Mouse (Mus musculus) frontal cortex, postnatal 36 days (tissue): ENCODE measurements around the gene Dennd1a.
"Not testable (repeated sequence)": the region's sequence is repeated elsewhere in the genome, so short reads cannot be mapped to it uniquely, and the experiment has no call there.

Experiments
- DNase-seq, 2 experiments: peaks; one replicate each; pipeline ENCODE4 v3.0.0; 2022; ENCODE audit warnings: low spot score in 2 of 2

Dennd1a gene

GRCm38 (mm10) chr2:37969713-37970485 is 317.3 kb downstream of the Dennd1a start:
- DNase-seq, result no peak

DNA sequence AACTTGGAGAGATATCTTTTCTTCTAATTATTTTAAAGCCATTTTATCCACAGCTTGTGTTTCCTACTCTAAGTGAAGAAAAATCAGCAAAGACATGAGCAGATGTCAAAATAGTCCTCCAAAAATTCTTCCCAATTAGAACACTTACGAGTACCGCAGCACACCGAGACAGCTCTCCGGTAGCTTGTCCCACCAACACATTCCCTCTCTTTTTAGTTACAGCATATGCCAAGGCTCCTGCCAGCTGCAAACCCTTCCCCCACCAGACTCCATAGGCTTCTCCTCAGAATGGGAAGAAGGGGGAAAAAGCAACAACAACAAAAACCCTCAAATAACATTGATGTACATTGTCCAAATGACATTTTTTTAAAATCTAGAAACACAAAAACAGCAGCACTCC is 322.7 kb downstream of the Dennd1a start:
- DNase-seq, result peak in 1 of 2 experiments; percentile 58

DNA sequence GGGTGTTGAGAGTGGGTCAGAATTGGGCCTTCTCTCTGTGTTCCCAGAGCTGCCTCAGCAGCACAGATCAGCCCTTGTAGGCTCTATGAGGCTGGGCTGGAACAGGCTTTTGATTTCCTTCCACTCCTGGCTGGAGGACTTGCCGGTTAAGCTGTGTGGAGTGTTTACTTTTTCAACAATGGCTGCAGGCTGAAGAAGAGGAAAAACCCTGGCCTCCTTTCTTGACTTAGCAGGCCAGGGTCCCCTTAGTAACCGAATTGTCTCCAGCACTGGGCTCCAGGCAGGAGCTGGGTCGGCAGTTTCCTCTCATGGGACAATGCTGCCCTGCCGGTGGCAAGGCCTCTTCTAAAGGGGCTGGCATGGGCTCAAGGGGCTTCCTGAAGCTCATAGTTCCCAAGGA is 323.8 kb downstream of the Dennd1a start:
- peak in 1 of 2 experiments; percentile 49 for DNase-seq

DNA sequence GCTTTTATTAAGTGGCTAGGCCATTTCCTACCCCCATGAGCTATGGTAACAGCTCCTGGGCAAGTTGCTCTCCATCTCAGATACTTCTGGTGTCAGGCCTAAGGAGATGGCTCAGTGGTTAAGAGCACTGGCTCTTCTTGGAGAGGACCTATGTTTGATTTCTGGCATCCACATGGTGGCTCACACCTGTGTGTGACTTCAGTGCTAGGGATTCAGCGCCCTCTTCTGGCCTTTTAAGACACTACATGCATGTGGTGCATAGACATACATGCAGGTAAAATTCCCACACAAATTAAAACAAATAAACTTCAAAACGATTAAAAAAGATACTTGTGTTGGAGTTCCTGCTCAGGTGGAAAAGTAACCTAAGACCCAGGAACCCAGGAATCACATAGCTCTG is 338.8 kb downstream of the Dennd1a start:
- no peak for DNase-seq

DNA sequence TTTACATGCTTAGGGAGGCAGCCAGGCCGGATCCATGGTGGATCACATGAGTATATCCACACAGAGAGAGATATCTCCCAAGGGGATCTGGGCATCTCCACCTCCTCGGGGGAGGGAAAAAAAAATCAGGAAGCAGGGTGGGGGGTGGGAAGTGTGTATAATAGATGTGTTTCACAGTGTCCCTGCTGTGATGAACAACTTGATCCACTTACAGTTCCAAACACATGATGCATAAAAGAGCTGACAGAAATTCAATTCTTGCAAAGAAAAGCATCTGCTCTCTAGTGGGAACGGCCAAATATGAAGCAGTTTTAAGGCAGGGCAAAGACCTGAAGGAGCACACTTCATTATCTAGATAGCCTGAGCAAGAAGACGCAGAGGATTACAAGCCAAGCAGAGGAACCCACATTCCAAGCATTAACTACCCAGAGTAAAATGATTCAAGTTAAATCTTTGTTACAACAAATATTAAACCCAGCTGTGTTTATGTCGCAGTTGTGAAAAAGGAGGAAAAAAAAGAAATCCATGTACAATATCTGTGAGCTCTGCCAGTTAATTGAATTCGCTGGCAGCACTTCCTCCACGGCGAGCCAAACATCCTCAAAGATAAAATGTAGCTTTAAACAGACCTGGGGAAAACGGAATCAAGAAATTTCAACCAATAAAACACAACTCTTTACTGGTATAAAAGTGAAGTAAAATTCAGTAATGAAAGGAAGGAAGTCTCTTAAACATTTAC is 341.4 kb downstream of the Dennd1a start:
- DNase-seq, result peak in 1 of 2 experiments; percentile 17

GRCm38 (mm10) chr2:37942906-37943305 is 344.3 kb downstream of the Dennd1a start:
- DNase-seq, result no peak

DNA sequence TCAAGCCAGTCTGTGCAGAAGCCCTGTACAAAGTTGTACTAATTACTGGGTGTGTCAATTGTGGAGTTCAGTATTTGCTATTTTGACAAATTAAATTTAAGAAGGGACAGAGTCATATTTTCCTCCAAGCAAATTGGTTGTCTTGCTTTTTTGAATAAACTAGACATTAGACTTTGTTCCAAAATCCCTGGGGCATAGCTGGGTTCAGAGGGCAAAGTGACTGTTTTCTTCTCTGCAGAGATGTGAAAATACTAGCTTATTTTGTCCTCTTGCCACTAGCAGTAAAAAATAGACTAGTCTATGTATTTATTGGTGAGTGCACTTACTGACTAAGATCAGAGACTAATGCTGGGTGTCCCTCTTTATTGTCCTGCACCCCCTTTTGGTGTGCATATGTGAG is 345.4 kb downstream of the Dennd1a start:
- no peak for DNase-seq

- DNase-seq, result no peak
These were observed 346.3 kb downstream of the Dennd1a start for GRCm38 (mm10) chr2:37940845-37941361.

- no peak for DNase-seq
These were observed 347.2 kb downstream of the Dennd1a start for GRCm38 (mm10) chr2:37939997-37940396.

DNA sequence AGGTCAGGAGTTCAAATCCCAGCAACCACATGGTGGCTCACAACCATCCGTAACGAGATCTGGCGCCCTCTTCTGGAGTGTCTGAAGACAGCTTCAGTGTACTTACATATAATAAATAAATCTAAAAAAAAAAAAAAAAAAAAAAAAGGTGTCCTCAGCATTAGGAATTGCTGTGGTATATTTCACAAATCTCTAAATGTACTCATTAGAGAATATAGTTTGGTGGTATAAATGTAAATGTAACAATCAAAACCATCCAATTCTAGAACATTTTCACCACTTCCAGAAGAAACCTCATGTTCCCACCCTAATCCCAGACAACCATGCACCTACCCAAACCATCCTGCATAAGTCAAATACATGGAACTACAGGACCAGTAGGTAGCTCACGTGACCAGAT is 350.3 kb downstream of the Dennd1a start:
- not testable (repeated sequence) for DNase-seq

- DNase-seq, result no peak
These were observed 354.9 kb downstream of the Dennd1a start for GRCm38 (mm10) chr2:37932240-37932639.

GRCm38 (mm10) chr2:37931018-37931930 is 355.9 kb downstream of the Dennd1a start:
- no peak for DNase-seq

DNA sequence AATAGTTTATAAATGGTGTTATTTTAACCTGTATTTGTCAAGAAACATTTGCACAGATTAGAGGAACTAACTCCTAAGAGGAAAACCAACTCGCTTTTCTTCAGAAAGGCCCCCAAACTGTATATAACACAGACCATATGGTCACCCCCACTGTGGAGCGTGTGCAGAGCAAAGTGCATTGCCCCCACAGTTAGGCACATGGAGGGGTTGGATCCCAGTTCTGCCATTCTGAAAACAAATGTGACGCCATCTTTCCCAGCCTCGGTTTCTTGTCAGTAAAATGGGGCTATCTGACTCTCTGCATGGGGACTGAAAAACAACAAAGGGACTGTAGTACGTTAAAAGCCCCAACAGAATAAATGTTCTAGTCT is 361.1 kb downstream of the Dennd1a start:
- DNase-seq, result no peak

GRCm38 (mm10) chr2:37925413-37926132 is 361.6 kb downstream of the Dennd1a start:
- DNase-seq, result peak; percentile 23 to 41

DNA sequence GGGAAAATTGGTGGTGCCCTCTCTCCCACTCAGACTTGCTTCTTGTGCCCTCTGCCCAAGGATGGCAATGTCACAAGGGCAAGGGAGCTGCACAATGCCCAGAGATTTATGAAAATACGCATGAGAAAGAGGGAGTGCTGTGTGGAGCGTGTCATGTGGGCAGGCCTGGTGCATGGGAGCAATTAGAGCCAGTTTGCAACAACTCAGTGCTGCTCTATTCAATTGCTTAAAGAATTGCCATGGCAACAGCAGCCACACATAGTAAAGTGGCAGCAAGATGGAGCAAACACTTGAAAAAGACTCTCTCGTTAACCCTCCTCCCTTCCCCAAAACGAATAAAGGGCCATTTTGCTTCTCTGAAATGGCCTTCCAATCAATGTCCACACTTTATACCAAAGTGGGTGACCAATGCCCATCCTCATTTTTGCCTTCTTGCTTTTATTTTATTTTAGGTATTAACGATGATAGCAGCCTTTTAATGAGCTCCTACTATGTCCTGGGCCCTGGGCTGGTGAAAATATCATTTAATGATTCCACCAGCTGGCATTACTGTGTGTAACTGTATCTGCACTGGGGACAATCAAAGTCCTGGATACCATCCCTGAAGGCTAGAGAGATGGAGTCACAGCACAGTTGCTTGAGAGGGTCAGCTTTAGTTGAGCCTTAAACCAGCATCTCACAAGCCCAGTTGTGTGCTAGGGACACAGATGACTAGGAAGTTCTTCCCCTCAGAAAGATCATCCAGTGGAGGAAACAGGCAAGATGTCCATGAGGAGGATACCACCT is 378.3 kb downstream of the Dennd1a start:
- DNase-seq, result peak; percentile 15 to 53

- DNase-seq, result no peak
These were observed 378.9 kb downstream of the Dennd1a start for GRCm38 (mm10) chr2:37908296-37908695.

DNA sequence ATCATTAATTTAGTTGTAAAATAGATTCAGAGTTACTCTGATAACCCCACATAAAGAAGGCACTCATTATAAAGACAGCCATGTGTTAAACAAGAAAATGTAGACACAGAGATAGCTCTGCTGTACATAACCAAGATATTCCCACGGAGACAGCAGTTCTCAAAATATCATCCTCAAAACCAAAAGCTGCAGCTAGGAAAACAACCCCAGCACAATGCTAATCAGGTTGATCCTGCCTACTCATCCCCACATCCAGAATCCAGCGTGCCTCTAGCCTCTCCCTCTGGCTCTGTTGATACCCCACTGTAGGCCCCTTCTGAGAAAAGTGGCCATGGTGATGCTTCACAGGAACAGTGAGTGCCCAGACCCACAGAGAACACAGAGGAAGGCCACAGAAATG is 380.9 kb downstream of the Dennd1a start:
- peak; percentile 28 to 40 for DNase-seq

- DNase-seq, result no peak
These were observed 383.9 kb downstream of the Dennd1a start for GRCm38 (mm10) chr2:37903286-37903685.

DNA sequence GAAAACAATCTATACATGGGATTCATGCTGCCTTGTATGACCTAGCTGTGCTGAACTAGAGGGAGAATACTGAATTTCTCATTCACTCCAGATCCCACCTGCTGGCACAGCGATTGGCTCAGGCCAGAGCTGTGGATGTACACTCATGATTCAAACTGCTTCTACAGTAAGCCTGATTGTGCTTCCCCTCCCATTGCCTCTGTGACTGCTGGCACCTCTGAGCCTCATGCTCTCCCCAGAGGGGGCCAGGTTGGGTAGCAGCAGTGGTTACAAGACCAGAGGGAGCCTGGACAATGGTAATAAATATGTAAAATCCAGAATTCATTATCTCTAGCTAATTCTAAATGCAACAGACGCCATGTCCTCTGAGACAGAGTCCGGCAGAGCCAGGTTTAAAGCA is 404.0 kb downstream of the Dennd1a start:
- no peak for DNase-seq

GRCm38 (mm10) chr2:37881262-37881913 is 405.8 kb downstream of the Dennd1a start:
- DNase-seq, result no peak
